Mouse (Mus musculus) granulocyte monocyte progenitor cell, adult 5-6 weeks (primary cell): ENCODE data around the gene Slc22a23. TPM values are rescaled to one million over a fixed set of nuclear protein-coding genes. Genes with fewer than 3 reads are reported as not detected.

Experiments
- ATAC-seq: replicated peaks from 2 replicates; pipeline ENCODE4 v1.8.0; 2016; ENCODE audit warnings: mild to moderate bottlenecking, moderate TSS enrichment, inconsistent platforms; ENCODE audit not compliant: poor library complexity, severe bottlenecking
- total RNA-seq, 2 experiments: library from RNA; stranded (forward) in 1 of 2; stranded (reverse) in 1 of 2; fragments of 200-712, 200-1000 nt in 1 of 2; fragments of >200 nt in 1 of 2; fragmentation: Nextera tagmentation in 1 of 2; gene quantifications; 2 replicates each; pipeline ENCODE4 v1.2.3; 2014 to 2017

The Slc22a23 gene
- total RNA-seq, 2 experiments from 2014 or later = not detected

DNA sequence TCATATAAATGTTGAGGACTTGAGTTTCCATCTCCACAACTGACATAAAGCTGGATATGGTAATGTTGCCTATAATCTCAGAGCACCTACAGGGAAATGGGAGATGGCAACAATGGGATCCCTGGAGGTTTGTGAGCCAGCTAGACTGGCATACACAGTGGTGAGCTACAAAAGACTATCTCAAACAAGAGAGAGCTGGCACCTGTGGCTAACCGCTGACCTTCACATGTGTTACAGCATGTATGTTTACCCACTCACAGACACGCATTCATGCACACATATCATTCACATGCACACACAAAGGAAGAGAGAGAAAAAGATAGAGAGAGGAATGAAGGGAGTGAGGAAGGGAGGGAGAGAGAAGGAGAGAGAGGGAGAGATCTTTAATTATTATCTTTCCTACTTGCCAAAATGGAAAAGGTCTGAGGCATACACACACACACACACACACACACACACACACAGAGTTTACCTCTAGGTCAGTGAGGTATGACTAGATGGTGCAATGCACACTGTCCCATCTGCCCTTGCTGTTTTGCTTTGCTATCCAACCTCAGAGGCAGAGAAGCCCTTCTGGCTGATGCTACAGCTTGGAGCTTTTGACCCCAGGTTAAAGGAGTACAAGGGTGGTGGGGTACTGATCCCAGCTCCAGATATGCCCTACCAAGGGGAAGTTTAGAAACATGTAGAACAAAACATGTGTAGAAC, 38.9 kb downstream of the Slc22a23 start:
- no peak for ATAC-seq

DNA sequence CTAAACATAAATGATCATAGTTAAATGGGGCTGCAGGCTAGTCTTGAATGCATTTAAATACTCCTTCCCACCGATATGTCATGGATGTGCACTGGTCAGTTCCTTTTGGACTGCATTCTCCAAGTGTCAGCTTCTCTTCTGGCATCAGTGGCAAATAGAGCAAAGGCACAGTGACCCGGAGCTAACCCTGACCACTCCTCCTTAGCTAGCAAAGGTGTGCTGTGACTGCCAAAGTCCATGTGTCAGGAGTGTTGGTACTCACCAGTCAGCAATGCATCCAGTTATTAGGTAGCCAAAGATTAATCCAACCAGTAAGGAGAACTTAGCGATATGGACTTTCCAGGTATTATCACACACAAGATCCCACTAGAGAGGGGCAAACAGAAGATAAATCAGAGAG, 40.1 kb downstream of the Slc22a23 start:
- ATAC-seq = no peak

DNA sequence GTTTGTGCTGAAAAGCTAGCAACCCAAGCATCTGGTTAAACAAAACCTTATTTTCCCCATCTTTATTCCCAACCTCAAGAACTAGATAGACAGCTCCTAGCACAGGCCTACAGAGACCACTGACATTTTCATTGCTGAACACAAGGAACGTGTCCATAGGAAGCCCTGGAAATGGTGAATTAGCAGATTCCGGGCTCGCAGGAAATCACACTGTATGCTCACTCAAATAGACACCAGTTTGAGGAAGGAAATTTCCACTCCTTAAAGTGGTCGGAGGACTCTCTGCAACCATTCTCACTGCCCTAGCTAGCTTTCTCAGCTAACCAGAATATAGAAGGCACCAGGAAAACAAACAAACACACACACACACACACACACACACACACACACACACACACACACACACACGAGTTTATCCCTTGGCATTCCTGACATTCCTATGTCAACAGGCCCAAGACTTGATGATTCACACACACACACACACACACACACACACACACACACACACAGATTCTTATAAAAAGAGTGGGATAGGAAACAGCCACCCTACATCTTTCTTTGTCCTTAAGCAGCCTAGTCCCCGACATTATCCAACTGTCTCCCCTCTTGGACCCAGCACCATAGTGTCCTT, 41.5 kb downstream of the Slc22a23 start:
- no peak for ATAC-seq

DNA sequence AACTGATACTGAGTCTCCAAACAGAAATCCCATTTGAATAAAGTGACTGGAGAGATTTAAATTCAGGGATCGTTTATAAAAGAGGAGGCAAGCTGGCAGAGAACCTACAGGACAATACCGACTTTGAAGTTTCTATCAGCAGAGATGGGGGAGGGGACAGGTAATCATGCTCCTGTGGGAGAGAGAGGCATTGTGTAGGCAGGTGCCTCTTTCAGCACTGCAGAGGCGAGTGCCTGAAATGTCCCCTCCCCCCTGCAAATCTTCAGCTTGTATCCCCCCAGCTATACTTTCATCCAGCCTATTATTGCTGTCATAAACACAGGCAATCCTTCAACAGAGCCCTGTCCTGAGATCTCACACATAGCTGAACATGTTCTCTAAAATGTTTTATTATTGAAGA, 43.4 kb downstream of the Slc22a23 start:
- ATAC-seq = no peak

DNA sequence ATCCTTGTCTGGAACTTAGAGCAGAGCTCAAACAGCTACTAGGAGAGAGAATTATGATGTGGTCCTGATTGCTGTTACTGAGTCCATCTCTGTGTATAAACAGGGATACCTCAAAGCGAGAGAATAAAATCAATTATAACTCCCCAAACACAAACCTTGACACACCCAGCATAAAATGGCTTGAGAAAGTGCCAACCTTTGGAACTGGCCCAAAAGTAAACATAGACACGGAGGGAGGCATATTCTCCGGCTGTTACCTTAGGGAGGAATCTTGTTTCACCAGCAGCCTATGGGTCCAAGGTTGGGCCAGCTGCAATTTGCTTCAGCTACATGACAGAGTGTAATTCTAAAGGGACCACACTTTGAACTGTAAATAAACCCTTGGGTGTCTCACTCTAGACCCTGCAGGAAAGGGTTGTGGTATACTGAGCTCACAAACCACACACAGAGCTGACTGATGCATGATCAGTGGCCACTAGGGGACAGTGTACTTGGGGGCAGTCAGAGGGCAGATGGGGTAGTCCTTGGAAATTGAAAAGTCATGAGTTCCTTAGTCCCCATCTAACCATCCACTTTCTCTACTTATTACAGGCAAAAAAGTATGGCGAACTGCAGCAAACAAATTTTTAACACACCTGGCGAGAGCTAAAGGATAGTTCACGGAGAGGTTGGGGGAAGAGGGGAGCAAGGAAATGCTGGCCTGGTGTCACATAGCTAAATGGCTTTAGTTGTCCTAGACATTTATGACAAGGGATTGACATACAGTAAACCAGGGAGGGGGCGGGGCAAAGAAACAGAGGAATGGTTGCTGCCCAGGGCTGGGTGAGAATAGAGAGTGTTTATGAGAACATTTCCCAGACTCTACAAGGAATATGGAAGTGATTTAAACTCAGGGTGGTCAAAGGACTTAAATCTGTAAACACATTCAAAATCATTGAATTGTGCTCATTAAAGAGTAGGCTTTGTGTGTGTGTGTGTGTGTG, 45.3 kb downstream of the Slc22a23 start:
- ATAC-seq = no peak

DNA sequence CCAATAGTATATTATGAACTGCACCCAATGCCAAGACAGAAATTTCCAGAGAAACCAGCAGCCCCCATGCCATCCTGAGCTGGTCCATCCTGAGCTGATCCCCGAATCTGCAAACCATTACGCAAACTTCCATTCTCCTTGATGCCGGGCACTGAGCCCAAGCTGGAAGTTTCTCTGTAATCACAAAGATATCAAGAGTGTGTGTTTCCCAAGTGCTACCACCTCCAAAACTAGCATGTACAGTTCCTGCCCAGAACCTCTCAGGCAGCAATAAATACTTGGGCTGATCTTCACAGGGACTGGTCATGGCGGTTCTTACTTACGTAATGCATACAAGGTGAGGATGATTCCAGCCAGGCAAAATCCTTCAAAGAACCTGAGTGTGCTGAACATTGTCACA, 46.3 kb downstream of the Slc22a23 start:
- no peak for ATAC-seq

DNA sequence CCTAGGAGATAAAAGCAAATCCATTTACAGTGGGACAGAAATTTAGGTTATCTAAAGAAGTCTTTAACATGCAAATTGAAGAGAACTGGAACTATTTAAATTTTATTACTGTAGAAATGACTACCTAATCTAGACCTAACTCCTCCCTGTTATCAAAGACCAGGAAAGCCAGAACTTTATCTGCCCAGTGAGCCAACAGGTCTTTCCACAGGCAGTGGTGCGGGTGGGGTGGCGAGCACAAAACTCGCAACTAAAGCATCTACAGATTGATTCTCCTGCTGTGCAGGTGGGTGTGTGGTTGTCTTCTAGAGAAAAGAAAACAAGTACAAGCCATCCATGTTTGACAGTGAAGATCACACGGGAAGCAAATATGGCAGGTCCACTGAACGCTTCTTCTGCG, 46.9 kb downstream of the Slc22a23 start:
- ATAC-seq = no peak

DNA sequence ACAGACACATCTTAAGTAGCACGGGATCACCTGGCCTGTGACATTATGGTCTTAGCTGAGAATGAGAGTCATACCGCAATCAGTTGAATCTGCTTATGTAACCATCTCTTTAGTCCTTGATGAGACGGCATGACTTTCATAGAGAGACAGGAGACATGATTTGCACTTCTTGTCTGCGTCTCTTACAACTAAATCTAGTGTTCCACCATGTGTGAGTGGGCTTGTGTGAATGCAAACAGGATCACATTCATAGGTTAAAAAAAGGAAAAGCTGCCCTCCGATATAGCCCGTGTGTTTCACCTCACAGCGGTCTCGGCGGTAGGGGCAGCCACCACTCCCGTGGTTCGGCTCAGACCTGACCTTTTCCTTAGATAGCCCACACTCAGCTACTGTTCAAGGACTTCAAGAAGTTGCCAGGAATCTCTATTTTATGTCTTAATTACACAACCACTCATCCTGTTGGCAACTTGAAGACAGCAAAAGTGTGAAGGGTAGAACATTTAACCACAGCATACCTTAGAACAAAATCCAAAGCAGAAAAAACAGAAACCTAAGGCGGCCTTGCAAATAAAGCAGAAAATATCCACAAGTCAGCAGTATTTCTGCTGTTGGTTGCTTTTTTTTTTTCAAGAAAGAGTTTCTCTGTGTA, 49.1 kb downstream of the Slc22a23 start:
- ATAC-seq = no peak

DNA sequence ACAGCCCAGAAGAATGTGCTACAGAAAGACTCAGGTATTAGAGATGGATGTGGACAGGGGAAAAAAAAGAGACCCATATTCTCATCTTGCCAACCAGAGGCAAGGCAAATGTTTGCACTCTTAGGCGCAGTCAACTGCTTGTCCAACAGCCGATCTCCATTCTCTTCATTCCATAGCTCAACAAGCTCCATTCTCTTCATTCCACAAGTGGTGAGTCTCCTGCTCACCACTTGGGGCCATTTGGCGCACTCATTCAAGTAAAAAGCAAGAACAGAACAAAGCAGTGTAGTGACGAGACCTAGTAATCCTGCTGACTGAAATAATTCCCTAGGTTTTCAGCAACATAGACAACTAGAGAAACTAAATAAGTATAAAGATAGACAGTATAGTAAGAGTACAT, 50.8 kb downstream of the Slc22a23 start:
- ATAC-seq = no peak

DNA sequence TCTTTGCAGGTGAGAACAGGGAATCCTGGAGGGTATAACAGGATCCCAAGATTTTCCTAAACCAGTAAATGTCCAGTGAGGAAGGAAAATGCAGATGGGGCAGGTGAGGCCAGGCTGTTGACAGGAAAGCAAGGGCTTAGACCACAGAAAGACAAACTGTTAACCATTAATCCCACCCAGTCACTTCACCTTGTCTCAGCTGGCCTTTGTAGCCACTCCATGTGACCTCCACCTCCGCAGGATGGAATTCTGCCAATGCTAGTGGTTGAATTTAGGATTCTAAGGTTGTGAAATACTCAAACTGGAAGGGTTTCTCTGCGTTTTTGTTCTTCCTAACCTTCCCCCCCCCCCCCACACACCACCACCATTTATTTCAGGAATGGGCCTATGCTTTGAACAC, 52.9 kb downstream of the Slc22a23 start:
- ATAC-seq = no peak

DNA sequence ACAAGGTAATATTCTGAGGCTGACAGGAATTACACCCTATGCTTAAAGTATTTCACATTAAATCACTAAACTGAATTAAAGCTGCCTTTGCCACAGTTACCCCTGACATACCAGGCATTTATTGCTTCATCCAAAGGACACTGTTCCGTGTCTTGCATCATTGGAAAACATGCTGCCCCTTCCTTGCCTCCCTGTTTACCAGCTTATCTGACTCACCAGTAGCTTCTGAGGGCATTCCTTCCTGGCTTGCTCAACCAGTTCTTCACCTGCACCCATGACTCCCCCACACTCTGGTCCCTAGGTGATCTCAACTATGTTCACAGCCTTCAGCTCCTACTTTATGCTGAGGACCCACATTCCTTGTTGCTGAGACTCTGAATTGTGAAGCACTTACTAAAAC, 54.6 kb downstream of the Slc22a23 start:
- ATAC-seq = no peak

DNA sequence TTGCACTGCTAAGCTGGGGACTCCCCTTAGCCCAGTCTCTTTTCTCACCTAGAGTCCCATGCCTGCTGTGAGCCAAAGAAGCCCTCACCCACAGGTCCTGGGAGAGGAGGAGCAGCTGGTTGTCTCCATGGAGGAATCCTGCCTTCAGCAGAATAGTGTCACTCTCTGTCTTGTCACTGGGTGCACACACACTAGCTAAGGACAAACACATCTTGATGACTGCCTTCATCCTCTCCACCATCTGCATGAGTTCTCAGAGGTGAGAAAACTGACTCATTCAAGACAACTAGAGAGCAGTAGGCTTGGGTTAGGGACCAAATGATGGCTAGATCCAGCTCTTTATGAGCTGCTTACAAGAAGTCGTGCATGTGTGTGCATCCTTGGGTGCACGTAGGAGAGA, 55.4 kb downstream of the Slc22a23 start:
- no peak for ATAC-seq

DNA sequence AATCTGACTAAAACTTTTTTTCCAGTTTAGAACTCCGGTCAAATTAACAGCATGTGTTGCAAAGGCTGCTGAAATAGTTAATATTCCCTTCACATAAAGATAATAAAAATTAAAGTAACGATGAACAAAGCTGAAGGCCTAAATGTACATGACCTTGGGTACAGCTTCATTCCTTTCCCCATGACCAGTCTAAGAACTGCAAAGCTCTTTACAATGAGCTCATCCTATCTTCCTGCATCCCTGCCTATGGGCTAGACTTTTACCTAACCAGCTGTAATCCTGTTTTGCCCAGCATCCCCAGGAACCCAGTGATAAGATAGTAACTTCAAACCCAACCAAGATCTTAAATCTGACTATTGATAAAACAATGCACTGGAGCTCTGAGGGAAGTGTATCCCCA, 56.9 kb downstream of the Slc22a23 start:
- ATAC-seq = no peak

DNA sequence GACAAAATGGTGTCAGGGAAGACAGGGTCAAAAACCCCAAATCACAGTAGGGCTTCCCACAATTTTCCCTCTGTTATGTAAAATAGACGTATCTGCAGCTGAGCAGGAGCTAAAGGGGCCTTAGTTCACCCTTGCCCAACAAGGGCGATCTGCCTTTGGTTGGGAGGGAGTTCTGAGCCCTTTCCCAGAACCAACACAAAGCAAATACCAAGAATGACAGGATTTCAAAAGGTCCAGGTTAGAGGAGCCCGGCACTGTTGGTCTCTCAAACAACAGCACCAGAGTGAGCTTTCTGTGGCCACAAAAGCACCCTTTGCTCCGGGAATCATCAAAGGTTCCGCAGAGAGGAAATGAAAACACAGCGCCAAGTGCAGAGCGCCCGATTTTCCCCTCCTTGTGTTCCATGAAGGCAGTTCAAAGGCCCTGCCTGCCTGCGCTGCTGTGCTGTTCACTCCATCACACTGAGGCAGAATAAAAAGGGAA, 57.3 kb downstream of the Slc22a23 start:
- ATAC-seq = no peak

DNA sequence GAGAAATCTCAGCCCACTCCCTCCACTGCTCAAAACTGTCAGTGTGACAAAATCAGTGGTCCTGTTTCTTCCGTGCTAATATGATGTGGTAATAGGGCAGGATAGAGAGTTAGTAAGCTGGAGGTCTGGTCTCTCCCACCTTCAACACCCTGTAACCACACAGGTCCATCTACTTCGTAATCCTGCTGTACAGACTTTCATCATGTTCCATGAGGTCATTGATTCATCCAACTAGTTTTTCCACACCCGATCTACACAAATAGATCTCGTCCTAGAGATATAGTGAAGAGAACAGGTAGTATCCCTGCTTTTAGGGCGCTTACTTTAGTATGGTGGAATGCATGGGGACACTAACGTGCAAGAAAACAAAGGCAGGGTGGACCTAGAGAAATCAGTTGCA, 63.6 kb downstream of the Slc22a23 start:
- no peak for ATAC-seq

DNA sequence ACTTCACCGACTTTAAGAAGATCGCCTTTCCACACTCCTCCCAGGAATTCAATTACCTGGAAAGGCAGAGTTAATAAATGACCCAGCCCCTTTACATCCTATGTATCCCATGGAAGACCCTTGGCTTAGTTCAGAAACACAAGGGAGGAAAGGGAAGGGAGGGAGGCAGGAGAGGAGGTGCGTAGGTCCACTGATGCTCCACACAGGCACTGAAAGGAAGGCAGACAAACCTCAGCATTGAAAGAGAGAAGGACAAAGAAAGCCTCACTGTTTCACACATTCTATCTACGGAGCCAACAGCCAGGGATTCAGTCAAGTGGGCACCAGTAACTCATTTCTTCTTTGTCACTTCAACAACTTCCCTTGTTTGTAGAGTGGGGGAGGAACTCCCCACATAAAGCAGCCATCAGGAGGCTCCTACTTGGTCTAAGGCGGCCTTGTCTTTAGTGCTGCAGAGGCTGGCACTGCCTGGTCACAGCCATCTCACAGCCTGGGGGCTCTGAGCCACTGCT, 66.2 kb downstream of the Slc22a23 start:
- ATAC-seq = no peak

DNA sequence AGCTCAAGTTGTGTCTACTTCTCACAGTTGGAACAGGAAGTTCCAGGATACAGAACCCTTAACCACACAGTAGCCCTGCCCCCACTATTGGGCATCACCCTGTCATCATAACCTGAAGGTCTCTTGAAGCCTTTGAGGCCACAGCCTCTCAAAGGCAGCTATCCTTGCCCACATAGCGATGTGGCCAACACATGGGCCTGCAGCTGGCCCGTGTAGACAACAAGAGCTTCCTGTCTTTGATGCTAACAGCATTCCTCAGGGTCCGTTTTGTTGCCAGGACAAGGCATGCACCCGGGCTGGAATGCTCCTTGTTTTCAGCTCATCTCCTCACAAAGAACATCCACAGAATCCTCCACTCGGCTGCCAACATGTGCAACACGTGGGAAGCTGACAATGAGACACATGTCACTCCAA, 66.7 kb downstream of the Slc22a23 start:
- ATAC-seq = peak; percentile 65

DNA sequence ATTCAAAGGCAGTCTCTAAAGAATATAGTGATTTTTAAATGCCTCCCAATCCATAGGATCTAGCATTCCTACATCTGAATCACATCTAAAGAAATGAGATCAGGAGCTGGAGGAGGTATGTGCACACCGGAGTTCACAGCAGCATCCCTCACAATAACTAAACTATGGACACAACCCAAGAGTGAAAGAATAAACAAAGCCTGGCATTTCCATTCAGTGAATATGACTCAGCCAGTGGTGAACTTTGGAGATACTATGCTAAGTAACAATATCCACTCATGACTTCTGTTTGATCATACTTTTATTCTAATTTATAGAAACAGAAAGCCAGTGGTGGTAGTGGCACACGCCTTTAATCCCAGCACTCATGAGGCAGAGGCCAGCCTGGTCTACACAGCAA, 67.4 kb downstream of the Slc22a23 start:
- ATAC-seq = no peak

DNA sequence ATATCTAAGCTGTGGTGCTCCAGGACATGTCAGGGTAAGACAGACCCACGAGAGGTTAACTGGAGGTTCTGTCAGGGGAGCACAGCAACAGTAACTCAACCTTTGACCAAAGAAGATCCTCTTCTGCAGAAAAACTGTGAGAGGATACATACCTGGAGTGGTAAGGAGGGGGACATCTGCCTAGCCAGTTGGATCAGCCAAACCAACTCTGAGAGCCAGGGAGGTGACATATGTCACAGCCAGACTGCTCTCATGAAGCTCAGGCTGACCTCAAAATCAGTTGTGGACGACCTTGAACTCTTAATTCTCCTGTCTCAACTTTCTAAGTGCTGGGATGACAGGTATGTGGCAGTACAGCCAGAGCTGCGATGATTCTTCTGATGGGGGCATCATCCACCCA, 68.0 kb downstream of the Slc22a23 start:
- ATAC-seq = no peak

DNA sequence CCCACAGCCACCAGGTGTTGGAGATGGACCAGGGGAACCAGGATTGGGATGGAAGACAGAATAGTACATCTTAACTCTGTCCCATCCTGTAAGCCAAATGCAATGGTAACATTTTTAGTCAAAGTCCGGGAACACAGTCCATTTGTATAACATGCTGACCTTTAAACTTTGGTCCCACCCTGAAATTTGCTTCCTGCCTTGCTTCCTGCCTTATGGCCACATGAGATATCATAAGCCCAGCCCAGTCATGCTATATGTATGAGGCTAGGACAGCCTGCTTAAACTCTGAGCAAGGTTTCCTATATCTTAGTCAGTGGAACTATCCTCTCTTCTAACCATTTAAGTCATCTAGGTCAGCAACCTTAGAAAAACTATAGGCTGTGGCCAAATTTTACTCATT, 70.1 kb downstream of the Slc22a23 start:
- no peak for ATAC-seq
